ENCODE assay signal across 10 mouse cellular contexts in genomic region chr17:89297277-89298002, GRCm38 (mm10).
DNase-seq lines count a peak whose midpoint lies in the region; ATAC-seq lines count a peak whose summit lies in the region.
"Had no signal": no experiment of that assay in that cellular context is flagged by ENCODE, and none has a peak within 500 bp of the region (broad histone marks: within the 10 kb centered on the region; RNA-seq: fewer than 3 reads in every experiment).

No protein-coding gene starts in this region.

- no peak overlapping the region for H3K4me3 ChIP-seq in hindbrain, embryonic 13.5 days
- no peak overlapping the region for H3K4me3 ChIP-seq in midbrain, embryonic 14.5 days (replicated peaks; ENCODE audit: low read depth, low read length)
- H3K4me3 ChIP-seq: neural tube, embryonic 13.5 days had no signal

- no peaks in the 10 kb centered on the region for H3K27me3 ChIP-seq in hindbrain, embryonic 13.5 days
- H3K27me3 ChIP-seq in midbrain, embryonic 14.5 days (ENCODE audit: control insufficient read depth, insufficient read depth, low read length): no peaks in the 10 kb centered on the region
- H3K27me3 ChIP-seq: neural tube, embryonic 13.5 days had no signal

- WGBS in hindbrain, embryonic 13.5 days: 9% methylated on average over 4 of the region's 4 CpGs
- WGBS in midbrain, embryonic 14.5 days: 5% methylated on average over 4 of the region's 4 CpGs

- no peak overlapping the region for H3K9ac ChIP-seq in hindbrain, embryonic 13.5 days
- no peak overlapping the region for H3K9ac ChIP-seq in midbrain, embryonic 14.5 days (replicated peaks; ENCODE audit: low read length)
- H3K9ac ChIP-seq: neural tube, embryonic 13.5 days had no signal

- peaks cover 5% of the 10 kb centered on the region; the same call in 1 of the 2 replicates for H3K4me1 ChIP-seq in hindbrain, embryonic 13.5 days (replicated peaks)
- H3K4me1 ChIP-seq in midbrain, embryonic 14.5 days (ENCODE audit: control insufficient read depth, insufficient read depth, low read length): 0 out of 2 replicates have a peak, but pooled peaks cover 4% of the 10 kb centered on the region

- H3K4me2 ChIP-seq in hindbrain, embryonic 13.5 days: no peak overlapping the region
- no peak overlapping the region; the same call in 1 of the 2 replicates for H3K4me2 ChIP-seq in midbrain, embryonic 14.5 days (ENCODE audit: low read length)
- H3K4me2 ChIP-seq: neural tube, embryonic 13.5 days had no signal

- H3K27ac ChIP-seq in hindbrain, embryonic 13.5 days: 0 out of 2 replicates have a peak overlapping the region, but pooled peaks have one; percentile 48
- peak overlapping the region; percentile 45; the same call in 1 of the 2 replicates for H3K27ac ChIP-seq in midbrain, embryonic 14.5 days (replicated peaks; ENCODE audit: low read depth, low read length)
- H3K27ac ChIP-seq: neural tube, embryonic 13.5 days had no signal

- H3K36me3 ChIP-seq in hindbrain, embryonic 13.5 days: no peaks in the 10 kb centered on the region
- H3K36me3 ChIP-seq in midbrain, embryonic 14.5 days (ENCODE audit: control insufficient read depth, insufficient read depth, low read length): no peaks in the 10 kb centered on the region
- H3K36me3 ChIP-seq: neural tube, embryonic 13.5 days had no signal

- peak; percentile 61 for ATAC-seq in hindbrain, embryonic 13.5 days (ENCODE audit: low FRiP score)
- peak; percentile 78; the same call in 1 of the 2 replicates for ATAC-seq in midbrain, embryonic 14.5 days (ENCODE audit: low FRiP score, low TSS enrichment)
- no peak for ATAC-seq in erythroblast, adult 5-6 weeks (replicated peaks; ENCODE audit: low FRiP score, poor library complexity, severe bottlenecking)

- no peaks in the 10 kb centered on the region for H3K9me3 ChIP-seq in hindbrain, embryonic 13.5 days
- no peaks in the 10 kb centered on the region for H3K9me3 ChIP-seq in midbrain, embryonic 14.5 days (ENCODE audit: control insufficient read depth, low read length)
- H3K9me3 ChIP-seq: neural tube, embryonic 13.5 days had no signal

- DNase-seq in cerebellum, adult 18-20 months: peak; percentile 1 to 3
- DNase-seq in cerebellum, adult 11 months: no peak
- DNase-seq in left cerebral cortex, postnatal 25 days (ENCODE audit: low spot score in 2 of 2): peak; percentile 14 to 23
- DNase-seq in left cerebral cortex, postnatal 36 days (ENCODE audit: low spot score in 2 of 2): no peak
- peak; percentile 77 for DNase-seq in midbrain, embryonic 14.5 days
- no peak for DNase-seq in gastrocnemius, postnatal 4 days (ENCODE audit: low spot score in 2 of 2)
- DNase-seq: lung, postnatal 14 days had no signal

- intact Hi-C loops in left cerebral cortex, postnatal 25 days (cut with DNase I): no loop called here
- intact Hi-C loops in left cerebral cortex, postnatal 36 days (cut with DNase I): no loop called here

Comparison
In these comparisons a context has a peak if more than half of its experiments do, and no peak if none do; other contexts are left out.
1. DNase-seq: peak in cerebellum, adult 18-20 months (2 of 2), left cerebral cortex, postnatal 25 days (2 of 2) and midbrain, embryonic 14.5 days (single experiment); none in cerebellum, adult 11 months (single experiment), left cerebral cortex, postnatal 36 days (0 of 2) and gastrocnemius, postnatal 4 days (0 of 2).